Mouse (Mus musculus): Measurements from ENCODE around the gene Adra2b.

Adra2b gene

DNA sequence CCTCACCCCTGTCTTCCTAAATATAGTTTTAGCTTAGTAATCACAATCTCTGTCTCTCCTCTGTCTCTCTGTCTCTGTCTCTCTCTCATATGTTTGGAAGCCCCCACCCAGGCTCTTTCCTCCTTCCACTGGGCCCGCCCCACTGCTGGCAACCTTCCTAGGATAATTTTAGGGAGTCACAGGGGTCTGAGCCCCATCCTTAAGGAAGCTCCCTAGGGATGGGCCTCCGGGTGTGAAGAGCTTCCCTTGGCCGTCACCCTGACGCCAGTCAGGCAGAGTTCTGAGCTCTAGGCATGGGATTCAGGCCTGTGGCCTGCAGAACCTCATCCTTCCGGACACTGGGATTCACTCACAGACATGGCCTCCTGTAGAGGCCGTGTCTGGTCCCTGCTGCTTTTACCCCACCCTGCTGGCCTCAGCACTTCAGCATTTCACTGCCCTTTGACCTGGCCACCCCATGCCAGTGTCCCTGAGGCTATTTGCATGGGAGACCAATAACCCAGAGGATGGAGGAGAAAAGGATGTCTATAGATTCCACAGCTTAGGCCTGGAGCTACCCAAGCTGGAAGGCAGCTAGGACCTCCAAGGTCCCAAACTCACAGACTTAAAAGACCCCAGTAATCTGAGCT, 13.5 kb downstream of the Adra2b start:
- in situ Hi-C loops (cut with MboI; ENCODE audit: unreplicated experiment in 2 of 2) = no loop called here

DNA sequence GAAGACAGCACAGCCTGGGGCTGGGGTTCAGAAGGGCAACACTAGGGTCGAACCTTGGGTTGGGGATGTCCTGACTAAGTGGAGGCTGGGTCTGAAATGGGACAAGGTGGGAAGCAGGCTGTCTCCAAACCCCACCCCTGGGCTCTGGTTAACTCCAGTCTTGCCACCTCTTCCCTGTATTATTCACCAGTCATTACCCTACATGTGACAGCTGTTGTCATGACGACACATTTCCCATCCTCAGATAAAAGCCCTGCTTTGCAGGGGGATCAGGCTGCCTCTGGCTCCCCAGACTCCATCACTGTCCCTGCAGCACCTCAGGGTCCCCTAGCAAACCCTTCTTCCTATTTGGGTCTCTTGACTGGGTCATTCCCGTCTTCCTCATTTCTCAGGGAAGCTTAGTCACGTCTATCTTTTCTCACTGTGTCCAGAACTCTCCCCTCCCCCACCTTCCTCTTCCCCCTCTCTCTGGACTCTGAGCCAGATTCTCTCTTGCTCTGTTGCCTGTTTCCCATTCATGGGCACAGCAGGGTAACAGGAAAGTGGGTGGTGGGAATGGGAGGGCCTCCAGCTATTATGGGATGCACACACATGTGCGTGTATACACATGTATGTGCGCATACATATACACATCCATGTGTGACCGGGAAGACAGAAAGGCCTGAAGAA, 15.1 kb downstream of the Adra2b start:
- in situ Hi-C loops (cut with MboI; ENCODE audit: unreplicated experiment in 2 of 2) = no loop called here

DNA sequence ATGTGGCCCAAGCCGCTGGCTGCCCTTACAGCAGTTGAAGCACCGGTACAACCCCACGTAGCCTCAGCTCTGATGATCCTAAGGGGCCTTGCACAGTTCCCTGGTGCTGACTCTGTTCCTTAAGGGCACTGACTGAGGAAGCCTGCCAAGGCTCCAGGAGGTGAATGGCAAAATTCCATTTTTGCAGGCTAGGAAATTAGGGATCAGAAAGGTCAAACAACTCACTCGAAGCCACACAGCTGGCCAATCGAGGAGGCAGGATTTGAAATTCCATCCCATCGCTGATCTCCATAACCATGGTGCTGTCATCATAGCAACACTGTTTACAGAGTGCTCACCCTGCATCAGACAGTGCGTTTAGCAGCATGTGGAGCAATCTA, 15.6 kb downstream of the Adra2b start:
- in situ Hi-C loops (cut with MboI; ENCODE audit: unreplicated experiment in 2 of 2) = no loop called here

DNA sequence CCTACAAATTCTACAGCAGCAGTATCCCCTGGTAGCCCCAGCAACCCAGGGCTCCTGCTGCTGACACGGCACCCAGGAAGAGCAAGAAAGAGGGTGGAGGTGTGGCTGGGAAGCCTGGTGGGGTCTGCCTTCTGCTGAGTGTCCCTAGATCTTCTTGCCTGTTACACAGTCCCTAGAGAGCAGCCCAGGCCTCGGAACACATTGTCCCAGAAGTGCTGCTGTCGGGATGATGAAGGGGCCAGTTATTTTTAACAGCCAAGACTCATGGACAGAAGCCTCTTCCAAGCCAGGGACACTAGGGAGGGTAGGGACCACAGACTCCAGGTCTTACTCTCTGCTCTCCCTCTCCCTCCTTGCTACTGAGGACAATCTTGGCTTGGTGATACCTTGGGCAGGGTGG, 16.2 kb downstream of the Adra2b start:
- in situ Hi-C loops (cut with MboI; ENCODE audit: unreplicated experiment in 2 of 2) = no loop called here

DNA sequence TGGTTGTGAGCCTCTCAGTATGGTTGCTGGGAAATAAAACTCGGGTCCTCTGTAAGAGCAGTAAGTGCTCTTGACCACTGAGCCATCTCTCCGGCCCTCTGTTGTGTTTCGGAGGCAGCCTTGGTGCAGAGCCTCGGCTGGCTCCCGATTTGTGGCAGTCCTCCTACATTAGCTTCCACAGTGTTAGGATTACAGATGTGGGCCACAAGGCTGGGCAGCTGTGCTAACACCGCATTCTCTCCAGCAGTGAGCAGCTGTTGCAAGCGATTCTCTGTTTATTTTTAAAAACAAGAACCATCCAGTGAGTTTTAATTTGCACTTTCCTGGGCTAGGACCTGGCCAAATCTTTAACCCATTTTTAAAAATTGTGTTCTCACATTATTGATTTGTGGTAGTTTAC, 20.9 kb downstream of the Adra2b start:
- in situ Hi-C loops (cut with MboI; ENCODE audit: unreplicated experiment in 2 of 2) = no loop called here

DNA sequence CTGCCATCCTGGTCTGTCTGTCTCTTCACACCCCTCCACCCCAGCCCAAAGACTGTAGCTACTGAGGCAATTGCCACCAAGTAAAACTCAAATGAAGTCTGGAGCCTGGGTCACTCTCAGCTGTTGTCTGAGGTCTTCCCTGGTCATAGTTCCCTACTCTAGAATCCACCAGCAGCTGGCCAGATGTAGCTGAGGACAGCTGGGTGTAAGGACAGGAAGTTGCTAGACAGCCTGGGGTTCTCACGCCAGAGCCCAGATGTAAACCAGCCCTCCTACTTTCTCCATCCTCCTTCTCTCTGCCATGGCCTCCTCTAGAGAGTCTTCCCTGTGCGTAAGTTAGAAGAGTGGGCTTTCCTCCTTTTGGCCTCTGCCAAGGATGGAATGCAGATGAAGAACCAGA, 24.5 kb downstream of the Adra2b start:
- in situ Hi-C loops (cut with MboI; ENCODE audit: unreplicated experiment in 2 of 2) = no loop called here

DNA sequence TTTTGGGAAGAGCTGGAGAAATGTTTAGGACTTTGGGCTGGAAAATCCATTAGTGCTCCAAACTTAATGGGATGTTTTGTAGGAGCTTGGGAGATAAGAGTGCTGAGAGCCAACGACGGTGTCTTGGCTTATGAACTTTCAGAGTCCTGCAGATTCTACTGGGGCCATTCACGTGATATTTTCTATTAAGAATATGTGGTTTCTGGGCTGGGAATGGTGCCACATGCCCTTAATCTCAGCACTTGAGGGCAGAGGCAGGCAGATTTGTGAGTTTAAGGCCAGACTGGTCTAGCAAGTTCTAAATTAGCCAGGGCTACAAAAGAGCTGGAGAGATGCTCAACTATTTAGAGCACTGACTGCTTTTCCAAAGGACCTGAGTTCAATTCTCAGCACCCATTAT, 27.3 kb downstream of the Adra2b start:
- in situ Hi-C loops (cut with MboI; ENCODE audit: unreplicated experiment in 2 of 2) = no loop called here

DNA sequence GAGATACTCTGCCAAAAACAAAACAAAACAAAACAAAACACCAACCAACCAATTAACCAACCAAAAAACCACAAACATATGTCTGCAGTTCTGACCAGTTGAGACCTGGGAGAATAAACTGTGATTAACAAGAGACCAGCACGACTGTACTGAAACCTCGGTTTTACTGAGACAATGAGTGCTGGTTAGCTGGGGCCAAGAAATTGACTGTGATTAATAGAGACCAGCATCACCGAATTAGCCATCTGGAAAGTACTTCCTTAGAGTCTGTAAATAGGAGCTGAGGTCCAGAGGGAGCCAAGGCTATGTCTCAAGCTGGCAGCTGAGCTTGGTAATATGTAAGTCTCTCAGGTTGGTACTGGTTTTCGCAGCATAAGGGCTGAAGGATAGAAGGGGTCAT, 27.8 kb downstream of the Adra2b start:
- in situ Hi-C loops (cut with MboI; ENCODE audit: unreplicated experiment in 2 of 2) = no loop called here

DNA sequence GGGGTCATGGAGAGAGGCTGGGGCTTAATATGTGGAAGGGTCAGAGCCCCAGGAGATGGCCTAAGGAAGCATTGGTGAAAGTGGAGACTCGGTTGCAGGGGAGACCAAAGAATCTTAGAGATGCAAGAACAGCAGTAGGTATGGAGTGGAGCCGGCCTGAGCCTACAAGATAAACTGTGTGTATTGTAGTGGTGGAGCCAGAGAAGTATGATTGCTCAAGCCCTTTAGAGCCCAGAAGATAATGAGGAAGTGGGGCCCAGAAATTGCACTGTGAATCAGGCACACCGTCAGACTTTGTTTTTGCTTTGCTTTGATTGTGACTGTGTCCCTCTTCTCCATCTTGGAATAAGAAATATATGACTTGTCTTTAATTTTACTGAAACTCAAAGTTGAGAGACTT, 28.3 kb downstream of the Adra2b start:
- in situ Hi-C loops (cut with MboI; ENCODE audit: unreplicated experiment in 2 of 2) = no loop called here

DNA sequence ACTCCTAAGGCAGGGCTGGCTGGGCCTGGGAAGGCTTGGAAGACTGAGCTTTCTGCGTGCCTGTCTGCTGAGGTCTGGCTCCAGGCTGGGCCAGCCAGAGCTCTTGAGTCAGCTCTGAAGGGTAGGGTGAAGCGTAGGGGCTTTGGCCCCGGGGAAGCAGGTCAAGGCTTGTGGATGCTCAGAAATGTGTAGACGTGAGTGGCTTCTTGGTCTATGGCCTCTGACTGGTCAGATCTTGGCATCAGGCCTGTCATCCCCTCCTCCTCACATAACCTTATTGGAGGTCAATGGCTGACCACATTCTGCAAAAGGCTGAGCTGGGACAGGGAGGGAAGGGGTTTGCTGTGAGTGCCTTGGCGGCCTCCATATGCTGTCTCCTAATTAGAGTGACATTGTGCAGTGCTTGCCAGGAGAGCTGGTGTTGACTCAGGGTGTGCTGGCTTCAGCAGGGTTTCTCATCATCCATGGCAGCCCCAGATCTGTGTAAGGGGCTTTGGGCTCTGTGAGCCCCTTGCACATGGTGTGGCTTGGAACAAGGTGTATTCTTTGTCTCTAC, 31.7 kb downstream of the Adra2b start:
- in situ Hi-C loops (cut with MboI; ENCODE audit: unreplicated experiment in 2 of 2) = no loop called here

DNA sequence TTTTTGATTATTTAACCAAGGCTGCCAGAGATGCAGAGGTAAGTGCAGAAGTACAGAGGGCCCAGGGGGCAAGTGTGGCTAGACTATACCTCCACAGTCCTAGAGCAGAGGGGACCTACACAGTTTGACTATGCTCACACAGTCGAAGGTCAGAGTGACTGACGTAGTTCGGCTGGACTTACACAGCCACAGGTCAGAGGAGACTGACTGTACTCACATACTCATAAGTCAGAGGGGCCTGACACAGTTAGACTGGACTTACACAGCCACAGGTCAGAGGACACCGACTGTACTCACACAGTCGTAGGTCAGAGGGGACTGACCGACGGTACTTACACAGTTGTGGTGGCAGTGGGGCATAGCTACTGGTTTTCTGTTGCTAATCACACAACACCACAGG, 35.7 kb downstream of the Adra2b start:
- in situ Hi-C loops (cut with MboI; ENCODE audit: unreplicated experiment in 2 of 2) = no loop called here

DNA sequence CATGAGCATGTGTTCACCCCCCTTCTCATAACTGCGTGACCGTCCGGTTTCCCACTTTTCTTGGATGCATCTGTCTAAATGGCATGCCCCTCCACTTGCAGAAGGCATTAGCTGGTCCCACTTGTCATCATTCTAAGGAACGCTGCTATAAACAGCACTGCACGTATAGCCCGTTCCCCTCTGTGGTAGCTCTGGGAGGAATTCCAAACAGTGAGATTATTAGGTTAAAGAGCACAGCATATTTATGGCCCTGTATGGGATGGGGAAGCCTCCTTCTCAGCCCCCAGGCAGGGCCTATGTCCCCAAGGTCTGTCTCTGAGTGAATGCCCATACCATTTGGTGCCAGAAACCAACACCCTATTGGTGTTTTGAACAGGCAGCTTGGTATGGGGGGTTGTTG, 48.1 kb downstream of the Adra2b start:
- in situ Hi-C loops (cut with MboI; ENCODE audit: unreplicated experiment in 2 of 2) = no loop called here

DNA sequence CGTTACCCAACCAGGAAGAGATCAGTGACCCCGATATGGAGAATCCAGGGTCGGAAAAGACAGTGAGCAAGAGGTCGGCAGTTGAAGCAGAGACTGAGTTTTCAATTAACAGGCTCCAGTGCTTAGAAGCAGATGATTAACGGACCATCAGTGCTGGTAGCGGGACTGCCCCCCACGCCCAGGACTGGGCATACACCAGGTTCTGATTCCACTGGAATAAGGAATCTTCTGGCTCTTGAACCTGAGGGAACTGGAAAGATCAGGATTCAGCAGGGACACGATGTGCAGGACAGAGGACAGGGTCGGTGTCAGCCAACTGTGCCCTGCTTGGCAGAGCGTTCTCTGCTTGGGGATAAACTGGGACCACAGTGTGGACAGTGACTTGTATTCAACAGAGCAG, 52.8 kb downstream of the Adra2b start:
- in situ Hi-C loops (cut with MboI; ENCODE audit: unreplicated experiment in 2 of 2) = no loop called here

DNA sequence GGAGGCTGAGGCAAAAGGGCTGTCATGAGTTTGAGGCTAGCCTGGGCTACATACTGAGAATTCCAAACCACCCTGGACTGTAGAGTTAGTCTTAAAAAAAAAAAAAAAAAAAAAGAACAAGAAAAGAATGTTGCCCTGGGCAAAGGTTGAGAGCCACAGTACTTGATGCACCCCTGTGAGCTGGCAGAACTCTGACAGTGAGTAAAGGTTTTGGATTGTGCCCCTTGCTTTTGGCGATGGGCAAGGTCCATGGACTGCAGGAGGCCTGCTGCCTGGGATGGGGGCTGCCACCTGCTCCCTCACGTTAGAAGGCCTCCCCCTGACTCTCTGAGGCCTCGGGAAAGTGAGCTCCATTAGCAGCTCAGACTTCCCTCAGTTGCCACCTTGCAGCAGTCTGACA, 53.7 kb downstream of the Adra2b start:
- in situ Hi-C loops (cut with MboI; ENCODE audit: unreplicated experiment in 2 of 2) = no loop called here

Data from v-Abl transformed pro-B cells (cell line).